Mouse (Mus musculus) heart, adult 18-20 months (tissue): Measurements from ENCODE around the gene Siglecg. TPM values are rescaled to one million over a fixed set of nuclear protein-coding genes. Genes with fewer than 3 reads are reported as not detected.
A peak's percentile ranks its signal among the peaks of the same experiment; 100 is the strongest.
"Not testable (repeated sequence)": the region's sequence is repeated elsewhere in the genome, so short reads cannot be mapped to it uniquely, and the experiment has no call there.

ENCODE experiments used
- DNase-seq, 2 experiments: peaks; one replicate each; pipeline ENCODE4 v3.0.0; 2021 to 2022; ENCODE audit warnings: mixed read lengths in 1 of 2
- long read RNA-seq, 2 experiments: library from polyadenylated mRNA; stranded (forward); transcript quantifications; one replicate each; pipeline ENCODE4 v2.0.0; 2021
- total RNA-seq, 2 experiments: library from RNA; stranded (reverse); gene quantifications; 2 replicates each; pipeline ENCODE4 v1.2.3; 2021

The Siglecg gene
- total RNA-seq, result 1 to 10 TPM in 1 of 2 experiments, under 1 TPM in 1; 0.15 to 1.2 TPM
- long read RNA-seq, experiment 1, result 0 reads
- long read RNA-seq, experiment 2, result 0 reads

- DNase-seq, result no peak
Observed at GRCm38 (mm10) chr7:43408131-43408553, at the start of gene Siglecg. Gene Siglecg (plus strand): TSS chr7:43408204.

- peak; percentile 14 to 21 for DNase-seq
Observed at GRCm38 (mm10) chr7:43358556-43358955, 49.4 kb upstream of the Siglecg start.

GRCm38 (mm10) chr7:43361442-43361841 is 46.6 kb upstream of the Siglecg start:
- no peak for DNase-seq

- DNase-seq, result no peak
Observed at GRCm38 (mm10) chr7:43362021-43362420, 46.0 kb upstream of the Siglecg start.

- DNase-seq, result peak; percentile 11 to 51
Observed at GRCm38 (mm10) chr7:43378226-43378625, 29.8 kb upstream of the Siglecg start.

- peak; percentile 5 to 29 for DNase-seq
Observed at GRCm38 (mm10) chr7:43392349-43393121, 15.5 kb upstream of the Siglecg start.

GRCm38 (mm10) chr7:43399501-43399900 is 8.5 kb upstream of the Siglecg start:
- DNase-seq, result no peak

- DNase-seq, result no peak
Observed at GRCm38 (mm10) chr7:43402718-43403117, 5.3 kb upstream of the Siglecg start.

- no peak for DNase-seq
Observed at GRCm38 (mm10) chr7:43407573-43407972, 431 bp upstream of the Siglecg start.

GRCm38 (mm10) chr7:43409084-43409483 is 1.1 kb downstream of the Siglecg start:
- DNase-seq, result no peak

GRCm38 (mm10) chr7:43411724-43412123 is 3.7 kb downstream of the Siglecg start:
- DNase-seq, result not testable (repeated sequence)

GRCm38 (mm10) chr7:43417298-43417697 is 9.3 kb downstream of the Siglecg start:
- DNase-seq, result no peak

GRCm38 (mm10) chr7:43422995-43423617 is 15.1 kb downstream of the Siglecg start:
- peak; percentile 79 to 93 for DNase-seq

GRCm38 (mm10) chr7:43423991-43424625 is 16.1 kb downstream of the Siglecg start:
- DNase-seq, result no peak

GRCm38 (mm10) chr7:43427406-43427805 is 19.4 kb downstream of the Siglecg start, which contains the start of gene Lim2:
Gene Lim2 (plus strand): TSS chr7:43427670.
- no peak for DNase-seq

- no peak for DNase-seq
Observed at GRCm38 (mm10) chr7:43429500-43429899, 21.5 kb downstream of the Siglecg start.

GRCm38 (mm10) chr7:43432891-43433290 is 24.9 kb downstream of the Siglecg start:
- no peak for DNase-seq

GRCm38 (mm10) chr7:43434676-43435075 is 26.7 kb downstream of the Siglecg start:
- no peak for DNase-seq

- DNase-seq, result no peak
Observed at GRCm38 (mm10) chr7:43436341-43437255, 28.6 kb downstream of the Siglecg start, which contains the start of gene Nkg7. Gene Nkg7 (plus strand): TSS chr7:43437073.

- no peak for DNase-seq
Observed at GRCm38 (mm10) chr7:43438611-43439010, 30.6 kb downstream of the Siglecg start.

- DNase-seq, result no peak
Observed at GRCm38 (mm10) chr7:43440482-43440881, 32.5 kb downstream of the Siglecg start, which contains the start of gene Cldnd2. Gene Cldnd2 (plus strand): TSS chr7:43440782.

- no peak for DNase-seq
Observed at GRCm38 (mm10) chr7:43441071-43441470, 33.1 kb downstream of the Siglecg start.
